Mouse (Mus musculus): ENCODE results near the gene Pnma3. TPM values are rescaled to one million over a fixed set of nuclear protein-coding genes. Genes with fewer than 3 reads are reported as not detected.

Gene Pnma3
- polyA plus RNA-seq, 1 experiment from 2014 or later = 0.05 TPM

Other genes starting within 250 kb of the Pnma3 start
- 0.10 TPM in 2 replicates for gene Gabrq, start 239.6 kb upstream of the Pnma3 start, polyA plus RNA-seq (2015; fragmentation: Nextera tagmentation; extraction: Ambion mirVana)
- gene Cetn2, start 146.4 kb upstream of the Pnma3 start, polyA plus RNA-seq (2015; fragmentation: Nextera tagmentation; extraction: Ambion mirVana) = 49.5 and 50.7 TPM in 2 replicates
- gene Nsdhl, start 146.2 kb upstream of the Pnma3 start, polyA plus RNA-seq (2015; fragmentation: Nextera tagmentation; extraction: Ambion mirVana) = 24.5 and 25.1 TPM in 2 replicates
- gene Zfp185, start 77.4 kb upstream of the Pnma3 start, polyA plus RNA-seq (2015; fragmentation: Nextera tagmentation; extraction: Ambion mirVana) = 15.4 and 17.3 TPM in 2 replicates
- 0.04 and 0.11 TPM in 2 replicates for gene Pnma5, start 27.7 kb upstream of the Pnma3 start, polyA plus RNA-seq (2015; fragmentation: Nextera tagmentation; extraction: Ambion mirVana)
- 0.59 and 2.0 TPM in 2 replicates for gene Xlr4a, start 17.7 kb downstream of the Pnma3 start, polyA plus RNA-seq (2015; fragmentation: Nextera tagmentation; extraction: Ambion mirVana)
- gene Xlr3a, start 32.3 kb downstream of the Pnma3 start, polyA plus RNA-seq (2015; fragmentation: Nextera tagmentation; extraction: Ambion mirVana) = 2.7 and 7.4 TPM in 2 replicates
- 0.46 and 0.61 TPM in 2 replicates for gene Gm14685, start 52.3 kb downstream of the Pnma3 start, polyA plus RNA-seq (2015; fragmentation: Nextera tagmentation; extraction: Ambion mirVana)
- 0.12 TPM in 1 of 2 replicates, not detected in the other for gene Xlr5b, start 84.0 kb downstream of the Pnma3 start, polyA plus RNA-seq (2015; fragmentation: Nextera tagmentation; extraction: Ambion mirVana)
- gene DXBay18, start 84.7 kb downstream of the Pnma3 start, polyA plus RNA-seq (2015; fragmentation: Nextera tagmentation; extraction: Ambion mirVana) = 0.18 and 0.42 TPM in 2 replicates
- gene Spin2d, start 112.2 kb downstream of the Pnma3 start, polyA plus RNA-seq (2015; fragmentation: Nextera tagmentation; extraction: Ambion mirVana) = not detected in 2 replicates
- gene Xlr3b, start 127.4 kb downstream of the Pnma3 start, polyA plus RNA-seq (2015; fragmentation: Nextera tagmentation; extraction: Ambion mirVana) = 2.1 and 3.0 TPM in 2 replicates
- 1.3 and 2.0 TPM in 2 replicates for gene Xlr4b, start 149.5 kb downstream of the Pnma3 start, polyA plus RNA-seq (2015; fragmentation: Nextera tagmentation; extraction: Ambion mirVana)
- 20.4 and 22.5 TPM in 2 replicates for gene F8a, start 163.5 kb downstream of the Pnma3 start, polyA plus RNA-seq (2015; fragmentation: Nextera tagmentation; extraction: Ambion mirVana)
- gene Xlr4c, start 178.3 kb downstream of the Pnma3 start, polyA plus RNA-seq (2015; fragmentation: Nextera tagmentation; extraction: Ambion mirVana) = 1.5 and 1.8 TPM in 2 replicates
- gene Xlr3c, start 200.6 kb downstream of the Pnma3 start, polyA plus RNA-seq (2015; fragmentation: Nextera tagmentation; extraction: Ambion mirVana) = not detected in 2 replicates
- gene Xlr5a, start 228.2 kb downstream of the Pnma3 start, polyA plus RNA-seq (2015; fragmentation: Nextera tagmentation; extraction: Ambion mirVana) = 0.23 TPM in 1 of 2 replicates, not detected in the other
- gene Xlr5c, start 228.2 kb downstream of the Pnma3 start, polyA plus RNA-seq (2015; fragmentation: Nextera tagmentation; extraction: Ambion mirVana) = not detected in 2 replicates